ENCODE assay signal across 27 mouse cellular contexts in the genomic region with DNA sequence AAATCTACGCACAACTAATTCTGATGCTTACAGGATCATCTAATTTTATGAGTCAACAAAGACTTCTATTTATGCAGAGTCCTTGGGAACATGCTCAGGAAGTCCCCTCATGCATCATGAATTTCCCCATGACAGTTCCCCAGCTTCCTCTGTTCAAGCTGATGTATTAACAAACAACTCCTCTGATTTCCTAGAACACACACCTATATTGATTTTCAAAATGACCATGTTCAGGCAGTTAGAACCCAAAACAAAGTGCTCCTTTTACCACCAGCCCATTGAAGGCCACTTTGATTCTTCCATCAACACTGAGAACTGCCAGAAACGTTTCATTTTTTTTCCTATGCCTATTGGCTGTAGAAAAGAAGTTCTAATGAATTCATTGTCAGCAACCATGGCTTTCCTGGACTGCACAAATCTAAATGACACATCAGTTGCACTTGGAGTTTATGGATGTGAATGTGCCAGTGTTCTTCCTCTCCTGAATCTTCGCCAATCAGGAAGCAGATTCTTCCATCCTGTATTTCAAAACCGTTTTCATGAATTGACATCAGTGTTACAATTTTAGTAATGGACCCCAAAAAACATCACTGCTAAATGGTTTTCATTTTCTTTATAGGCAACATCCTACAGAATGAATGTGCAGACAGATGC.
DNase-seq lines count a peak whose midpoint lies in the region; ATAC-seq and TF ChIP-seq lines count a peak whose summit lies in the region.
"Had no signal": no experiment of that assay in that cellular context is flagged by ENCODE, and none has a peak within 500 bp of the region (broad histone marks: within the 10 kb centered on the region; RNA-seq: fewer than 3 reads in every experiment).

No protein-coding gene starts in this region.

- H3K9me3 ChIP-seq in forebrain, postnatal 0 days (ENCODE audit: low read length) = no peaks in the 10 kb centered on the region
- H3K9me3 ChIP-seq in forebrain, embryonic 13.5 days (replicated peaks) = no peaks in the 10 kb centered on the region
- H3K9me3 ChIP-seq in hindbrain, embryonic 16.5 days (ENCODE audit: control insufficient read depth, low read length) = no peaks in the 10 kb centered on the region
- H3K9me3 ChIP-seq in hindbrain, embryonic 12.5 days (replicated peaks) = no peaks in the 10 kb centered on the region
- no peaks in the 10 kb centered on the region for H3K9me3 ChIP-seq in lung, embryonic 14.5 days (ENCODE audit: low read depth, low read length)
- H3K9me3 ChIP-seq: embryonic facial prominence, embryonic 13.5 days; forebrain, embryonic 10.5 days; G1E; heart, embryonic 12.5 days; heart, embryonic 15.5 days; intestine, embryonic 15.5 days had no signal

- TF ChIP-seq CTCF in forebrain, postnatal 0 days (IDR thresholded peaks at IDR 0.05; ENCODE audit: low read depth) = no peak
- no peak for TF ChIP-seq CTCF in lung, embryonic 14.5 days (IDR thresholded peaks at IDR 0.05; ENCODE audit: low read depth)

- no peak overlapping the region for H3K9ac ChIP-seq in forebrain, postnatal 0 days
- H3K9ac ChIP-seq in forebrain, embryonic 13.5 days = no peak overlapping the region
- no peak overlapping the region for H3K9ac ChIP-seq in hindbrain, embryonic 16.5 days (ENCODE audit: low read depth, low read length)
- no peak overlapping the region for H3K9ac ChIP-seq in hindbrain, embryonic 12.5 days
- no peak overlapping the region for H3K9ac ChIP-seq in lung, embryonic 14.5 days
- H3K9ac ChIP-seq: embryonic facial prominence, embryonic 13.5 days; heart, embryonic 12.5 days; heart, embryonic 15.5 days; intestine, embryonic 15.5 days had no signal

- 77% methylated on average over 4 of the region's 4 CpGs for WGBS in forebrain, postnatal 0 days
- WGBS in forebrain, embryonic 13.5 days = 84% methylated on average over 4 of the region's 4 CpGs
- WGBS in hindbrain, embryonic 16.5 days = 80% methylated on average over 4 of the region's 4 CpGs
- 77% methylated on average over 4 of the region's 4 CpGs for WGBS in hindbrain, embryonic 12.5 days
- WGBS in lung, embryonic 14.5 days = 58% methylated on average over 4 of the region's 4 CpGs

- no peaks in the 10 kb centered on the region for H3K27me3 ChIP-seq in forebrain, postnatal 0 days (ENCODE audit: insufficient read depth, low read length)
- H3K27me3 ChIP-seq in forebrain, embryonic 13.5 days = no peaks in the 10 kb centered on the region
- no peaks in the 10 kb centered on the region for H3K27me3 ChIP-seq in hindbrain, embryonic 16.5 days (replicated peaks; ENCODE audit: control insufficient read depth, insufficient read depth, low read length)
- no peaks in the 10 kb centered on the region for H3K27me3 ChIP-seq in hindbrain, embryonic 12.5 days
- no peaks in the 10 kb centered on the region for H3K27me3 ChIP-seq in lung, embryonic 14.5 days (ENCODE audit: insufficient read depth, low read length)
- H3K27me3 ChIP-seq: CH12.LX; embryonic facial prominence, embryonic 13.5 days; heart, embryonic 12.5 days; heart, embryonic 15.5 days; intestine, embryonic 15.5 days; Patski had no signal

- H3K27ac ChIP-seq in forebrain, postnatal 0 days (ENCODE audit: low read depth, low read length) = no peak overlapping the region
- no peak overlapping the region for H3K27ac ChIP-seq in forebrain, embryonic 13.5 days
- no peak overlapping the region for H3K27ac ChIP-seq in hindbrain, embryonic 16.5 days (ENCODE audit: low read depth, low read length)
- H3K27ac ChIP-seq in hindbrain, embryonic 12.5 days = no peak overlapping the region
- H3K27ac ChIP-seq in lung, embryonic 14.5 days (ENCODE audit: low read depth) = no peak overlapping the region
- H3K27ac ChIP-seq: embryonic facial prominence, embryonic 13.5 days; forebrain, embryonic 10.5 days; gastrocnemius, adult 2 months; heart, embryonic 15.5 days; intestine, embryonic 15.5 days had no signal

- no peaks in the 10 kb centered on the region for H3K36me3 ChIP-seq in forebrain, postnatal 0 days (ENCODE audit: insufficient read depth)
- H3K36me3 ChIP-seq in forebrain, embryonic 13.5 days (ENCODE audit: poor library complexity, severe bottlenecking) = no peaks in the 10 kb centered on the region
- no peaks in the 10 kb centered on the region for H3K36me3 ChIP-seq in hindbrain, embryonic 16.5 days (ENCODE audit: control insufficient read depth, insufficient read depth, low read length)
- no peaks in the 10 kb centered on the region for H3K36me3 ChIP-seq in hindbrain, embryonic 12.5 days
- H3K36me3 ChIP-seq in lung, embryonic 14.5 days (ENCODE audit: insufficient read depth) = no peaks in the 10 kb centered on the region
- H3K36me3 ChIP-seq: embryonic facial prominence, embryonic 13.5 days; forebrain, embryonic 10.5 days; G1E; heart, embryonic 12.5 days; heart, embryonic 15.5 days; intestine, embryonic 15.5 days had no signal

- no peak overlapping the region for H3K4me3 ChIP-seq in forebrain, postnatal 0 days (ENCODE audit: low read depth, low read length)
- H3K4me3 ChIP-seq in forebrain, embryonic 13.5 days = no peak overlapping the region
- H3K4me3 ChIP-seq in hindbrain, embryonic 16.5 days (ENCODE audit: low read length) = no peak overlapping the region
- H3K4me3 ChIP-seq in hindbrain, embryonic 12.5 days = no peak overlapping the region
- no peak overlapping the region for H3K4me3 ChIP-seq in lung, embryonic 14.5 days (ENCODE audit: low read depth, low read length)
- H3K4me3 ChIP-seq: embryonic facial prominence, embryonic 13.5 days; forebrain, embryonic 10.5 days; gastrocnemius, adult 2 months; heart, embryonic 12.5 days; heart, embryonic 15.5 days; intestine, embryonic 15.5 days had no signal

- peak; percentile 7 for DNase-seq in forebrain, postnatal 0 days
- DNase-seq in lung, embryonic 14.5 days = peak; percentile 4
- DNase-seq in lung, postnatal 25 days (ENCODE audit: low spot score) = no peak
- DNase-seq in telencephalon, adult 2 months (ENCODE audit: low read depth, low spot score) = peak; percentile 6
- DNase-seq: adrenal gland, postnatal 10 days; adrenal gland, postnatal 36 days; B cell, adult 2 months; cerebellum, adult 11 months; cerebellum, adult 9-11 months; gastrocnemius, adult 2 months; gastrocnemius, postnatal 14 days; heart, adult 18-20 months; heart, postnatal 10 days; heart, postnatal 36 days; kidney, adult 11 months had no signal

- no peak overlapping the region for H3K4me2 ChIP-seq in forebrain, postnatal 0 days (ENCODE audit: low read depth)
- H3K4me2 ChIP-seq in forebrain, embryonic 13.5 days = no peak overlapping the region
- no peak overlapping the region for H3K4me2 ChIP-seq in hindbrain, embryonic 16.5 days (ENCODE audit: low read length)
- no peak overlapping the region for H3K4me2 ChIP-seq in hindbrain, embryonic 12.5 days (replicated peaks)
- H3K4me2 ChIP-seq in lung, embryonic 14.5 days = no peak overlapping the region
- H3K4me2 ChIP-seq: embryonic facial prominence, embryonic 13.5 days; heart, embryonic 12.5 days; heart, embryonic 15.5 days; intestine, embryonic 15.5 days had no signal

- no peaks in the 10 kb centered on the region for H3K4me1 ChIP-seq in forebrain, postnatal 0 days (ENCODE audit: insufficient read depth)
- H3K4me1 ChIP-seq in forebrain, embryonic 13.5 days = no peaks in the 10 kb centered on the region
- no peaks in the 10 kb centered on the region for H3K4me1 ChIP-seq in hindbrain, embryonic 16.5 days (ENCODE audit: control insufficient read depth, insufficient read depth, low read depth, low read length)
- H3K4me1 ChIP-seq in hindbrain, embryonic 12.5 days = no peaks in the 10 kb centered on the region
- H3K4me1 ChIP-seq in lung, embryonic 14.5 days (ENCODE audit: insufficient read depth) = no peaks in the 10 kb centered on the region
- H3K4me1 ChIP-seq: embryonic facial prominence, embryonic 13.5 days; forebrain, embryonic 10.5 days; heart, embryonic 12.5 days; heart, embryonic 15.5 days; intestine, embryonic 15.5 days had no signal

- peak; percentile 51 for ATAC-seq in forebrain, postnatal 0 days
- no peak for ATAC-seq in forebrain, embryonic 13.5 days
- ATAC-seq in hindbrain, embryonic 16.5 days = peak; percentile 54; the same call in 1 of the 2 replicates
- no peak for ATAC-seq in hindbrain, embryonic 12.5 days (ENCODE audit: low FRiP score)
- ATAC-seq in lung, embryonic 14.5 days (ENCODE audit: insufficient read depth) = no peak
- ATAC-seq: forebrain, embryonic 14.5 days; intestine, embryonic 15.5 days; Patski had no signal

Comparison
In these comparisons a context has a peak if more than half of its experiments do, and no peak if none do; other contexts are left out.
1. ATAC-seq: peak in forebrain, postnatal 0 days (single experiment) and hindbrain, embryonic 16.5 days (single experiment); none in forebrain, embryonic 13.5 days (single experiment), hindbrain, embryonic 12.5 days (single experiment) and lung, embryonic 14.5 days (single experiment).